Mouse (Mus musculus) bone marrow macrophage, adult 2 months (primary cell): ENCODE results near the gene Mybph.

ENCODE experiments used
- CTCF ChIP-seq: IDR thresholded peaks from 2 replicates; pipeline ENCODE4 v1.5.1; 2012; ENCODE audit warnings: low read depth, mild to moderate bottlenecking, low read length, moderate library complexity
- POLR2A ChIP-seq: IDR thresholded peaks from 2 replicates; pipeline ENCODE4 v1.6.1; 2012; ENCODE audit warnings: mild to moderate bottlenecking, low read depth, low read length, borderline replicate concordance

DNA sequence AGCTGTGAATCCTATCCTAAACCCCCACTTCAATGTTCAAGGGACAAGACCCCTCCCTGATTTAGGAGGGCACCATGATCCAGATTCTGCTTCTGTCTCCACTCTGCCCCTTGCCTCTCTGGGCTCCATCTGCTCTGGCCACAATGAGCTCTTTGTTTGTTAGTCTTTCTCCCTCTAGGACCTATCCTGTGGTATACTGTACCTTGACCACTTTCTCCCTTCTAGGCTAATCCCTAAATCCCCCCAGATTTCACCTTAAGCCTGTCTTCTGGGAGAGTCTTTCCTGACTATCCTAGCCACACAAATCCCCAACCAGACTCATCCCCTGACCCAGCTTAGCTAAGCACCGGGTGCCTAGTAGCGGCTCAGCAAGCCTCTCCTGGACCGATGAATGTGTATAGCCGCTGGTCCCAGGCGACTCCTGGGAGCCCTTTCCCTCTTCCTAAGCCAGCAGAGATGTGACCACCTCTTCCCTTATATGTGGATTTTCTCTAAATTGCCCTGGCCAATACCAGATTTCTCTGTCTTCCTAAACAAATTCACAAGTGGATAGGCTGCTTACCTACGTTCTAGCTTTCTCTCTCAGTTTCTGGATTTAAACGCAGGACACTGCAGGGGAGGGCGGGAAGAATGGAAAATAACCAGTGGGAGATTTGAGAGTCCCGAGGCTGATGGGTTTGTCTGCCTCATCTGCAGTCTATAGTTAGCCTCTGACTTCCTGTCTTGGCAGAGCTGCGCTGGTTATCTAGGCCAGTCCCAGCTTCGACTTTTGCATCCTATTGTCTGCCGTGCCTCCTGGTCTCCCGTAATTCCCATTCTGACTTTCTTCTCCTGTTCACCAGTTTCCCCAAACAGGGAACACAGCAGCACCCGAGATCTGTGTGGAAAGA, 25.6 kb upstream of the Mybph start:
- TF ChIP-seq POLR2A: no peak
- no peak for TF ChIP-seq CTCF
